Mouse (Mus musculus): ENCODE results near the gene Hsd17b7.

- TF ChIP-seq CTCF (IDR thresholded peaks at IDR 0.05; ENCODE audit: extremely low read depth, insufficient read depth, insufficient read length, insufficient replicate concordance) (no peak), POLR2A (IDR thresholded peaks at IDR 0.05; ENCODE audit: low read depth, low read length) (no peak)
These were observed 37.5 kb upstream of the Hsd17b7 start for GRCm38 (mm10) chr1:170006516-170006915.

Data from spleen, adult 2 months (tissue).